In genomic region chr11:100485801-100486538, GRCm38 (mm10) we compare ENCODE assay signal across 9 mouse cellular contexts. TPM values are rescaled to one million over a fixed set of nuclear protein-coding genes. Genes with fewer than 3 reads are reported as not detected.
A peak's percentile ranks its signal among the peaks of the same experiment; 100 is the strongest.
DNase-seq lines count a peak whose midpoint lies in the region; ATAC-seq and TF ChIP-seq lines count a peak whose summit lies in the region.
"Had no signal": no experiment of that assay in that cellular context is flagged by ENCODE, and none has a peak within 500 bp of the region (broad histone marks: within the 10 kb centered on the region; RNA-seq: fewer than 3 reads in every experiment).

No protein-coding gene starts in this region.

- H3K36me3 ChIP-seq in kidney, embryonic 15.5 days = peaks cover 98% of the 10 kb centered on the region
- peaks cover 68% of the 10 kb centered on the region for H3K36me3 ChIP-seq in liver, postnatal 0 days (replicated peaks; ENCODE audit: insufficient read depth, low read length)

- TF ChIP-seq CTCF in liver, postnatal 0 days (IDR thresholded peaks at IDR 0.05; ENCODE audit: low read depth) = peak; percentile 73

- peak; percentile 36 for DNase-seq in kidney, adult 18-20 months
- DNase-seq in MN1 (ENCODE audit: low spot score) = peak; percentile 54
- peak; percentile 76 to 78 for DNase-seq in cerebellum, postnatal 10 days
- DNase-seq in liver, postnatal 0 days = no peak
- peak; percentile 49 for DNase-seq in thymus, postnatal 4 days
- no peak for DNase-seq in left cerebral cortex, adult 11 months (ENCODE audit: low spot score)

- TF ChIP-seq EP300 in liver, postnatal 0 days (IDR thresholded peaks at IDR 0.05; ENCODE audit: low read depth) = no peak

- no peak overlapping the region for H3K4me3 ChIP-seq in kidney, embryonic 15.5 days (replicated peaks)
- H3K4me3 ChIP-seq in liver, postnatal 0 days (ENCODE audit: low read depth, low read length) = no peak overlapping the region
- H3K4me3 ChIP-seq: embryonic facial prominence, embryonic 13.5 days had no signal

- H3K4me2 ChIP-seq in kidney, embryonic 15.5 days = no peak overlapping the region
- no peak overlapping the region for H3K4me2 ChIP-seq in liver, postnatal 0 days (ENCODE audit: low read depth, low read length)
- H3K4me2 ChIP-seq: embryonic facial prominence, embryonic 13.5 days had no signal

- no peak for ATAC-seq in kidney, embryonic 15.5 days (replicated peaks; ENCODE audit: low FRiP score)
- no peak for ATAC-seq in liver, postnatal 0 days

- no peaks in the 10 kb centered on the region for H3K27me3 ChIP-seq in kidney, embryonic 15.5 days
- H3K27me3 ChIP-seq in liver, postnatal 0 days (ENCODE audit: insufficient read depth, low read length) = no peaks in the 10 kb centered on the region
- H3K27me3 ChIP-seq: embryonic facial prominence, embryonic 13.5 days had no signal

- whole genome bisulfite sequencing in kidney, embryonic 15.5 days = 82% methylated on average over 8 of the region's 8 CpGs
- WGBS in liver, postnatal 0 days (ENCODE audit: insufficient replicate concordance) = 77% methylated on average over 8 of the region's 8 CpGs

- H3K9ac ChIP-seq in kidney, embryonic 15.5 days = no peak overlapping the region
- no peak overlapping the region for H3K9ac ChIP-seq in liver, postnatal 0 days (replicated peaks)
- H3K9ac ChIP-seq: embryonic facial prominence, embryonic 13.5 days had no signal

- H3K9me3 ChIP-seq in kidney, embryonic 15.5 days (replicated peaks) = no peaks in the 10 kb centered on the region
- H3K9me3 ChIP-seq in liver, postnatal 0 days (ENCODE audit: low read length) = no peaks in the 10 kb centered on the region
- H3K9me3 ChIP-seq: embryonic facial prominence, embryonic 13.5 days had no signal

- H3K4me1 ChIP-seq in kidney, embryonic 15.5 days = no peaks in the 10 kb centered on the region
- no peaks in the 10 kb centered on the region for H3K4me1 ChIP-seq in liver, postnatal 0 days (ENCODE audit: insufficient read depth)
- H3K4me1 ChIP-seq: embryonic facial prominence, embryonic 13.5 days had no signal

- no peak overlapping the region for H3K27ac ChIP-seq in kidney, embryonic 15.5 days
- no peak overlapping the region for H3K27ac ChIP-seq in liver, postnatal 0 days (ENCODE audit: low read depth)
- H3K27ac ChIP-seq: embryonic facial prominence, embryonic 13.5 days had no signal

RNA-seq across cellular contexts. Expression of gene Klhl11, which starts 13.4 kb away (rescaled TPM):
- polyA plus RNA-seq in kidney, embryonic 15.5 days (2015; fragmentation: Nextera tagmentation; extraction: Ambion mirVana) = 8.4 and 10.0 TPM in 2 replicates
- polyA plus RNA-seq in liver, postnatal 0 days (2015; fragmentation: Nextera tagmentation; extraction: Ambion mirVana) = 0.88 and 1.3 TPM in 2 replicates

RNA-seq across cellular contexts. Expression of gene Acly, which starts 41.8 kb away (rescaled TPM):
- 151 and 175 TPM in 2 replicates for polyA plus RNA-seq in kidney, embryonic 15.5 days (2015; fragmentation: Nextera tagmentation; extraction: Ambion mirVana)
- 24.4 and 29.8 TPM in 2 replicates for polyA plus RNA-seq in liver, postnatal 0 days (2015; fragmentation: Nextera tagmentation; extraction: Ambion mirVana)

RNA-seq across cellular contexts. Expression of gene Klhl10, which starts 44.3 kb away (rescaled TPM):
- 0.44 and 0.54 TPM in 2 replicates for polyA plus RNA-seq in kidney, embryonic 15.5 days (2015; fragmentation: Nextera tagmentation; extraction: Ambion mirVana)
- 0.07 TPM in 2 replicates for polyA plus RNA-seq in liver, postnatal 0 days (2015; fragmentation: Nextera tagmentation; extraction: Ambion mirVana)
- polyA plus RNA-seq: liver, embryonic 16.5 days had no signal

RNA-seq across cellular contexts. Expression of gene Nt5c3b, which starts 44.4 kb away (rescaled TPM):
- polyA plus RNA-seq in kidney, embryonic 15.5 days (2015; fragmentation: Nextera tagmentation; extraction: Ambion mirVana) = 119 and 121 TPM in 2 replicates
- 11.1 and 11.9 TPM in 2 replicates for polyA plus RNA-seq in liver, postnatal 0 days (2015; fragmentation: Nextera tagmentation; extraction: Ambion mirVana)

RNA-seq across cellular contexts. Expression of gene Ttc25, which starts 59.4 kb away (rescaled TPM):
- 0.99 and 1.1 TPM in 2 replicates for polyA plus RNA-seq in kidney, embryonic 15.5 days (2015; fragmentation: Nextera tagmentation; extraction: Ambion mirVana)
- 0.11 and 0.22 TPM in 2 replicates for polyA plus RNA-seq in liver, postnatal 0 days (2015; fragmentation: Nextera tagmentation; extraction: Ambion mirVana)

Comparison
In these comparisons a context has a peak if more than half of its experiments do, and no peak if none do; other contexts are left out.
1. DNase-seq: peak in kidney, adult 18-20 months (single experiment), MN1 (single experiment), cerebellum, postnatal 10 days (2 of 2) and thymus, postnatal 4 days (single experiment); none in liver, postnatal 0 days (single experiment) and left cerebral cortex, adult 11 months (single experiment).